Mouse (Mus musculus) erythroblast, embryonic 14.5 days (primary cell): ENCODE data around the gene Klc4. TPM values are rescaled to one million over a fixed set of nuclear protein-coding genes. Genes with fewer than 3 reads are reported as not detected.

Source experiments
- H3K27me3 ChIP-seq: 2 replicates; pipeline ENCODE4 v1.6.1; 2012; ENCODE audit warnings: inconsistent platforms; ENCODE audit not compliant: control insufficient read depth
- H3K36me3 ChIP-seq: 2 replicates; pipeline ENCODE4 v1.6.1; 2012; ENCODE audit warnings: mild to moderate bottlenecking, inconsistent platforms; ENCODE audit not compliant: control insufficient read depth
- H3K4me1 ChIP-seq: 2 replicates; pipeline ENCODE4 v1.6.1; 2012; ENCODE audit warnings: inconsistent platforms; ENCODE audit not compliant: control insufficient read depth
- H3K4me3 ChIP-seq: replicated peaks from 2 replicates; pipeline ENCODE3; 2012; ENCODE audit warnings: moderate library complexity, mild to moderate bottlenecking, inconsistent platforms
- H3K9me3 ChIP-seq: 2 replicates; pipeline ENCODE4 v1.6.1; 2012; ENCODE audit warnings: low read length, inconsistent platforms, mixed read lengths; ENCODE audit not compliant: control insufficient read depth
- GATA1 ChIP-seq: IDR thresholded peaks from 2 replicates; pipeline ENCODE4 v1.6.1; 2012; ENCODE audit warnings: low read length, inconsistent platforms, mixed read lengths
- TAL1 ChIP-seq: IDR thresholded peaks from 3 replicates; pipeline ENCODE4 v1.6.1; 2012; ENCODE audit warnings: low read length, inconsistent platforms, mixed read lengths
- polyA plus RNA-seq: library from polyadenylated mRNA; stranded (reverse); fragments of >175 nt; gene quantifications from 2 replicates; pipeline ENCODE4 v1.2.3, GENCODE M21; 2012

The Klc4 gene
- 2.0 TPM in 2 replicates for polyA plus RNA-seq

DNA sequence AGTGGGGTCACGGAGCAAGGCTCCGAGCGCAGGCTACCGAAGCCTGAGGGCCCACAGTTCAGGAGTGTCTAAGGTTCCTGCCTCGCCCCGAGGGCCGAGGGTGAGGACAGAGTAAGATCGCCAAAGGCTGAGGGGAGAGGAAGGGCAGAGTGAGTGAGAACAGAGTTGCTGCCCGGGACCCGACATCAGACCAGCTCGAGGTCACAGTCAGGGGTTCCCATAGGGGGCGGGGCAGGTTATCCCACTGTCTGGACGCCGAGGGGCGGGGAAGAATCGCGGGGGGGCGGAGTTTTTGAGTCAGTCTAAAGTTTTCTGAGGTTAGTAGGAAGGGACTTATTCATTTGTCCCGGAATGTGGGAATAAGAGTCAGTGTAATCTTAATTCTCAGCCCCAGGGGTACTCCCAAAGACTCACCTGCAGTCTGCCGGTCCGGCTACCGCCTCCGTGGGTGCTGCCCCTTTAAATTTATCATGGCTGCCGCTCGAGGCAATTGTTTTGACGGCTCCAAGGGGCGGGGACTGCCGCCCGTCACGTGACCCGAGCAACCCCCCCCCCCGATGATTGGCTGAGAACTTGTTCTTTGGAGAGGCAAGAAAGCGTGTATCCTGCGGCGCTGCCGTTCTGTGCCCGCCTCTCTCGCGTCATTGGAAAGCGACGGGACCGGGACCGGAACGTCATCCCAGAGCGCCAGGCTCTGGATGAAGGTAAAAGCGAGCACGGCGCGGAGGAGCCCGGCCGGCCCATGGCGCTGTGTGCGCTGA lies at the start of gene Klc4, which contains the start of gene Mrpl2:
Gene Klc4, minus strand, starts transcription at position 462 of the 761 bp plus-strand sequence.
Gene Mrpl2, plus strand, starts transcription at position 669 of the 761 bp plus-strand sequence.
- H3K27me3 ChIP-seq = no peaks in the 10 kb centered on the region
- peaks cover 28% of the 10 kb centered on the region for H3K36me3 ChIP-seq
- peak within 1 kb of the TSS; percentile 92 for H3K4me3 ChIP-seq
- TF ChIP-seq TAL1 (no peak), GATA1 (no peak)
- no peaks in the 10 kb centered on the region for H3K9me3 ChIP-seq
- peaks cover 50% of the 10 kb centered on the region for H3K4me1 ChIP-seq

DNA sequence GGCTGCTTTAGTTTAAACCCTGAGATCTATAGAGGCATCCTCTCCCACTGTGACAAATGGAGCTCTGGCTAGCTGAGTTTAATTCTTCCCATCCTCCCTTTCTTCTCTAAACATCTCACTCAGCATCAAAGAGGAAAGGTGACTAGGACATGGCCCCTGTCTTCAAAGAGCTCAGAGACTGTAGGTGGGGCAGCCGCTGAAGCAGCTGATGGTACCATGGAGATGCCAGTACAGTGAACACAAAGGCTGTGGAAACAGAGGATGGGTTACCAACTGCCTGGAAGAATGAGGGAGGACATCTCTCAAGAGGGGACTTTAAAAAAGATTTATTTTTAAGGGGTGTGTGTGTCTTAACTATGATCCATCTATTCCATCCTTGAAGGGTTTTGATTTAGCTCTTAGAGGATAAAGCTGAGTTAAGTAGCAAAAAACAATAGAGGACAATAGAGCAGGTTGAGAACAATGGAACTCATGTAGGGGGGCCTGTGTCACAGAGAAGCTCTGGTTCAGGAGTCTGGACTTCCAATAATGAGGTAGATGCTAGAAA lies 48.8 kb upstream of the Klc4 start:
- Histone ChIP-seq H3K36me3 (peaks cover 41% of the 10 kb centered on the region), H3K9me3 (no peaks in the 10 kb centered on the region)
- no peak for TF ChIP-seq TAL1

DNA sequence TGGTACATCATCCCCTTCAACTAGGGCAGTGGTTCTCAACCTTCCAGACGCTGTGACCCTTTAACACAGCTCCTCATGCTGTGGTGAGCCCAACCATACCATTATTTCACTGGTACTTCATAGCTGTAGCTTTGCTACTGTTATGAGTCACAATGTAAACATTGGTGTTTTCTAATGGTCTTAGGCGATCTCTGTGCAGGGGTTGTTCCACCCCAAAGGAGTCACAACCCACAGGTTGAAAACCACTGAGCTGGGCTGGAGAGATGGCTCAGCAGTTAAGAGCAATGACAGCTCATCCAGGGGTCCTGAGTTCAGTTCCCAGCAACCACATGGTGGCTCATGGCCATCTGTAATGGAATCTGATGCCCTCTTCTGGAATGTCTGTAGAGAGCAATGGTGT lies 45.6 kb upstream of the Klc4 start:
- Histone ChIP-seq H3K27me3 (no peaks in the 10 kb centered on the region), H3K9me3 (no peaks in the 10 kb centered on the region), H3K4me1 (peaks cover 16% of the 10 kb centered on the region), H3K4me3 (no peak overlapping the region), H3K36me3 (peaks cover 42% of the 10 kb centered on the region)
- no peak for TF ChIP-seq TAL1
- no peak for TF ChIP-seq GATA1

More for the DNA sequence above, 48.8 kb upstream of the Klc4 start:
- Histone ChIP-seq H3K27me3 (no peaks in the 10 kb centered on the region), H3K4me1 (peaks cover 26% of the 10 kb centered on the region), H3K4me3 (no peak overlapping the region)

DNA sequence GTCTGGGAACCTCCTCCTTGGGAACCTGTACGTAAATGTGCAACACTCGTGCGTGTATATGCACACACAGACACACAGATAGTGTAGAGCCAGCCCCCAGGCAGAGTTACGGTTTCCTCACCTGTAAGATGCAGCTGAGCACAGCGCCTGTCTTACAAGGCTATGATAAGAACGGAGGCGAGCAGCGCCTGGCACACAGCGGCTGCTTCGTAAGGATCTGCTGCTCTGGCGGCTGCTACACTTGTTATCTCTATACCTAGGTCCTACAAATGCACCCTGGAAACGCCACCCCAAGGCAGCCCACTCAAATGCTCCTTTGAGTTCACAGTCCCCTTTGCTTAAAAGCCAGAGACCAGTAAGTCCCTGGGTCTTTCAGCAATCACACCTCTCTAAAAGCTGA lies 44.8 kb upstream of the Klc4 start:
- Histone ChIP-seq H3K36me3 (peaks cover 44% of the 10 kb centered on the region), H3K27me3 (no peaks in the 10 kb centered on the region), H3K9me3 (no peaks in the 10 kb centered on the region), H3K4me3 (no peak overlapping the region), H3K4me1 (peaks cover 16% of the 10 kb centered on the region)
- TF ChIP-seq TAL1 (no peak), GATA1 (no peak)

DNA sequence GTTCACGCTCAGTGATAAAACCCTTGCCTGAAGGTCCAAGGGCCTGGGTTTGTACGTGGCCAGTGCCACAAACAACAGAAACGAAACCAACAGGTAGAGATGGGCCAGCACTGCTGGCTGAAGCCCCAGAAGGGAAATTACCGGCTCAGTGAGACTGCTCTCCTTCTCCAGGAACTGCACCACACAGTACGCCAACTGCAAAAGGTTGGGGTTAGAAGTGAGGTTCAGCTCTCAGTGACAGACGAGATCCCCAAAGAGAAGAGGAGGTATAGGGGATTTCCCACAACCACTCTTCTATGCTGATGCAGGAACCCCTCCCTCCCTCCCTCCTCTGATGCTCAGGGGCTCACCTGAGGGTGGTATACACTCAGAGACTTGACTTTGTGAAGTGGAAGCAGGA lies 40.1 kb upstream of the Klc4 start:
- Histone ChIP-seq H3K9me3 (no peaks in the 10 kb centered on the region), H3K4me3 (no peak overlapping the region), H3K27me3 (no peaks in the 10 kb centered on the region), H3K4me1 (peaks cover 22% of the 10 kb centered on the region), H3K36me3 (peaks cover 64% of the 10 kb centered on the region)
- TF ChIP-seq GATA1 (no peak), TAL1 (no peak)

DNA sequence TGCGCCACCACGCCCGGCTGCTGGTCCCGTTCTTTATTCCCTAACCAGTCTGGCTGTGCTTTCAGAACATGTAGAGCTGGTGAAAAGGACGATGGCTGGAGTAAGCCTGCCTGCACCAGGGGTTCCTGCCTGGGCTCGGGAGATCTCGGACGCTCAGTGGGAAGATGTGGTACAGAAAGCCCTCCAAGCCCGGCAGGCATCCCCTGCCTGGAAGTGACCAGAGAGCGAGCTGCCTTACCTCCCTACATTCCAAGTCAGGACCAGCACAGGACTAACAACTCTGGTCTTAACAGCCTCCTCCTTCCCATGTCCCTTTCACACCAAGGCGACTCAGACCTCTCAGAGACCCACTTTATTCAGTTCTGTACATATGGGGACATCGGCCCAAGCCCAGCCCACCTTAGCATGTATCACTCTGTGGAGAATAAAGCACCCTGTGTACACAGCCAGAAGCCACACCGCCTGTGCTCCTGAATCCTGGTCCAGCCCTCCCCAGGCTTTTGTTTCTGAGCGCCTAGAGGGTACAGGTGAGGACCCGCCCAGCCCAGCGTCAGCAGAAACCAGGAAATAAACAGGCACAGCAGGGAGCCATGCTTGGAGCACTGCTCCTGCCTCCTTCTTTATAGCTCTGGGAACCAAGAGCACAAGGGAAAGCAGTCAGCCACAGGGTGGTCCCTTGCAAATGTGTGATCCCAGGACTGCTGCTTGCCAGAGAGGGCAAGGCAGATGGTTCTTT lies 37.0 kb upstream of the Klc4 start:
- no peak for TF ChIP-seq TAL1
- no peak for TF ChIP-seq GATA1
- peaks cover 42% of the 10 kb centered on the region for H3K4me1 ChIP-seq
- H3K4me3 ChIP-seq = no peak overlapping the region
- no peaks in the 10 kb centered on the region for H3K27me3 ChIP-seq
- H3K9me3 ChIP-seq = no peaks in the 10 kb centered on the region
- H3K36me3 ChIP-seq = peaks cover 66% of the 10 kb centered on the region

DNA sequence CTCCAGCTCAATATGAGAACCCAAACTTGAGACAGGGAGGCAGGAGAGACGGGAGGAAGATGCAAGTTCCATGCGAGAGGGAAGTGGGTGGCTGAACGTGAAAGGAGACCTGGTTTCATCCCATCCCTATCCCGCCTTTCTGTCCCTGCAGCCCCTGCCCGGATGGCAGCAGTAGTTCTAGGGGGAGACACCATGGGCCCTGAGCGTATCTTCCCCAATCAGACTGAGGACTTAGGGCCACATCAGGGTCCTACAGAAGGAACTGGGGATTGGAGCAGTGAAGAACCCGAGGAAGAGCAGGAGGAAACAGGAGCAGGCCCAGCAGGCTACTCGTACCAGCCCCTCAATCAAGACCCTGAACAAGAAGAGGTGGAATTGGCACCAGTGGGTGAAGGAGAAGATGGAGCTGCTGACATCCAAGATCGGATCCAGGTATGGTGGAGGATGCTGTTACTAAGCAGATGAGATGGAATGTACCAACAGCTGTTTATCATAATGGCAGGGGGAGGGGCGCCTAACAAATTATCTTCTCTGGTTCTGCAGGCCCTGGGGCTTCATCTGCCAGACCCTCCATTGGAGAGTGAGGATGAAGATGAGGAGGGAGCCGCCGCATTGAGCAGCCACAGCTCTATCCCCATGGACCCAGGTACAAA lies 35.8 kb upstream of the Klc4 start:
- no peaks in the 10 kb centered on the region for H3K9me3 ChIP-seq
- H3K4me1 ChIP-seq = peaks cover 47% of the 10 kb centered on the region
- H3K4me3 ChIP-seq = peak overlapping the region; percentile 94
- no peaks in the 10 kb centered on the region for H3K27me3 ChIP-seq
- peaks cover 66% of the 10 kb centered on the region for H3K36me3 ChIP-seq
- TF ChIP-seq TAL1 (no peak), GATA1 (no peak)

DNA sequence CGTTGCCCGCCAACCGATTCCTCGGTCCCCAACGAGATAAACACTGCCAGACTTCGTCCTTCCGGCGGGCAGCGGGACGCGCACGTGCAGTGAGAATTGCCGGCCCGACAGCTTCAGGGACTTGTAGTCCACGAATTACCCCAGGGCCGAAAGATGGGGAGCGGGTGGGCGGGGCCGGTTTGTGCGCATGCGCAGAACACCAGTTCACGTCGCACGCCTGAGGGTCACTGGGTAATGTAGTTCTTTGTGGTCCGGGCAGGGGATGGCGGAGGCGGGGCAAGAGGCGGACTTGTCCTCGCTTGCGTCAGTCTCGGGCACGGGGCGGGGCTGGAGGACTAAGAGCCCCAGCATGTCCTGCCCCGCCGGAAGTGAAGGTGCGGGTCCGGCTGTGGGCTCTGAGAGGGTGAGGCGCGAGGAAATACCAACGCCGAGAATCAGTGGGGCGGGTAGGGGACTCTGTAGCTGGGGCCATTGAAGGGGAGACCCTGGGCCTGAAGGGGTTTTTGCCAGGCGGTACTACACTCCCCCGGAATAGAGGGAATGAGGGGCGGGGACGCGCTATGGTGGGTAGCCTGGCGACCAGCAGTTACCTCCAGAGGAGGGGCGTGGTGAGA lies 35.0 kb upstream of the Klc4 start, which contains the start of gene Klhdc3:
Gene Klhdc3, minus strand, starts transcription at position 155 of the 614 bp plus-strand sequence.
- no peak for TF ChIP-seq TAL1
- TF ChIP-seq GATA1 = no peak
- no peaks in the 10 kb centered on the region for H3K9me3 ChIP-seq
- peak within 1 kb of the TSS; percentile 94 for H3K4me3 ChIP-seq
- peaks cover 66% of the 10 kb centered on the region for H3K36me3 ChIP-seq
- H3K27me3 ChIP-seq = no peaks in the 10 kb centered on the region
- H3K4me1 ChIP-seq = peaks cover 47% of the 10 kb centered on the region
